Comparison of ENCODE assay signal across 23 mouse cellular contexts in genomic region chr2:118697311-118697877, GRCm38 (mm10). TPM values are rescaled to one million over a fixed set of nuclear protein-coding genes. Genes with fewer than 3 reads are reported as not detected.
A peak's percentile ranks its signal among the peaks of the same experiment; 100 is the strongest.
DNase-seq lines count a peak whose midpoint lies in the region; ATAC-seq lines count a peak whose summit lies in the region.
"Had no signal": no experiment of that assay in that cellular context is flagged by ENCODE, and none has a peak within 500 bp of the region (broad histone marks: within the 10 kb centered on the region; RNA-seq: fewer than 3 reads in every experiment).

No protein-coding gene starts in this region.

- DNase-seq in heart, adult 11 months: peak; percentile 87
- DNase-seq in heart, postnatal 14 days: no peak
- DNase-seq in 3T3-L1 (ENCODE audit: low read depth, low spot score) (peak; percentile 58), NIH3T3 (ENCODE audit: low read depth) (peak; percentile 69)
- no peak for DNase-seq in kidney, adult 8-10 months
- DNase-seq: cerebellum, adult 11 months; embryo, embryonic 11 days; gastrocnemius, postnatal 25 days; right cerebral cortex, postnatal 4 days had no signal

- no peaks in the 10 kb centered on the region for H3K9me3 ChIP-seq in heart, embryonic 11.5 days (replicated peaks; ENCODE audit: control insufficient read depth, low read length)
- no peaks in the 10 kb centered on the region for H3K9me3 ChIP-seq in heart, embryonic 16.5 days (replicated peaks; ENCODE audit: control insufficient read depth, low read length)
- H3K9me3 ChIP-seq in hindbrain, embryonic 12.5 days (replicated peaks): no peaks in the 10 kb centered on the region
- H3K9me3 ChIP-seq: forebrain, embryonic 13.5 days; hindbrain, embryonic 10.5 days; limb, embryonic 13.5 days; lung, embryonic 15.5 days; midbrain, embryonic 10.5 days had no signal

- peaks cover 21% of the 10 kb centered on the region for H3K4me1 ChIP-seq in heart, embryonic 11.5 days (ENCODE audit: control insufficient read depth, insufficient read depth, low read length)
- H3K4me1 ChIP-seq in heart, embryonic 16.5 days (ENCODE audit: control insufficient read depth, insufficient read depth, low read length): peaks cover 46% of the 10 kb centered on the region
- H3K4me1 ChIP-seq in hindbrain, embryonic 12.5 days: peaks cover 14% of the 10 kb centered on the region

- no peak overlapping the region for H3K4me3 ChIP-seq in heart, embryonic 11.5 days (ENCODE audit: low read depth, low read length)
- no peak overlapping the region for H3K4me3 ChIP-seq in heart, embryonic 16.5 days (ENCODE audit: low read length)
- no peak overlapping the region for H3K4me3 ChIP-seq in hindbrain, embryonic 12.5 days
- H3K4me3 ChIP-seq: forebrain, embryonic 13.5 days; hindbrain, embryonic 10.5 days; limb, embryonic 13.5 days; lung, embryonic 15.5 days; midbrain, embryonic 10.5 days had no signal

- peaks cover 74% of the 10 kb centered on the region for H3K27me3 ChIP-seq in heart, embryonic 11.5 days (ENCODE audit: control insufficient read depth, insufficient read depth, low read length)
- H3K27me3 ChIP-seq in heart, embryonic 16.5 days (ENCODE audit: control insufficient read depth, insufficient read depth, low read length): peaks cover 16% of the 10 kb centered on the region
- H3K27me3 ChIP-seq in hindbrain, embryonic 12.5 days: peaks cover 70% of the 10 kb centered on the region

- intact Hi-C loops in heart, postnatal 14 days (cut with DNase I): loop anchor here (5.0 kb wide), 1 partner anchor 150 kb away; the partner anchor contains the start of gene Bmf

- no peak for ATAC-seq in heart, embryonic 11.5 days (replicated peaks; ENCODE audit: insufficient number of reproducible peaks, low FRiP score, low TSS enrichment)
- no peak for ATAC-seq in heart, embryonic 16.5 days (replicated peaks; ENCODE audit: extremely low read depth, insufficient read depth, low FRiP score)
- no peak for ATAC-seq in hindbrain, embryonic 12.5 days (ENCODE audit: low FRiP score)
- ATAC-seq: forebrain, embryonic 13.5 days; hindbrain, embryonic 16.5 days; midbrain, embryonic 16.5 days had no signal

- WGBS in heart, embryonic 11.5 days (ENCODE audit: insufficient replicate concordance): 31% methylated on average over 5 of the region's 5 CpGs
- whole genome bisulfite sequencing in heart, embryonic 16.5 days: 25% methylated on average over 5 of the region's 5 CpGs
- 46% methylated on average over 5 of the region's 5 CpGs for WGBS in hindbrain, embryonic 12.5 days

- no peak overlapping the region for H3K4me2 ChIP-seq in heart, embryonic 11.5 days
- H3K4me2 ChIP-seq in heart, embryonic 16.5 days (ENCODE audit: low read depth, low read length): no peak overlapping the region
- H3K4me2 ChIP-seq in hindbrain, embryonic 12.5 days (replicated peaks): no peak overlapping the region
- H3K4me2 ChIP-seq: forebrain, embryonic 13.5 days; limb, embryonic 13.5 days; liver, embryonic 11.5 days had no signal

- no peak overlapping the region for H3K27ac ChIP-seq in heart, embryonic 11.5 days (ENCODE audit: low read depth, low read length)
- H3K27ac ChIP-seq in heart, embryonic 16.5 days (ENCODE audit: low read length): peak overlapping the region; percentile 37
- H3K27ac ChIP-seq in hindbrain, embryonic 12.5 days: no peak overlapping the region
- H3K27ac ChIP-seq: forebrain, embryonic 13.5 days; hindbrain, embryonic 10.5 days; kidney, postnatal 0 days; limb, embryonic 13.5 days; lung, embryonic 15.5 days; midbrain, embryonic 10.5 days had no signal

- no peaks in the 10 kb centered on the region for H3K36me3 ChIP-seq in heart, embryonic 11.5 days (ENCODE audit: control insufficient read depth, insufficient read depth, low read length)
- H3K36me3 ChIP-seq in heart, embryonic 16.5 days (ENCODE audit: control insufficient read depth, insufficient read depth): no peaks in the 10 kb centered on the region
- no peaks in the 10 kb centered on the region for H3K36me3 ChIP-seq in hindbrain, embryonic 12.5 days
- H3K36me3 ChIP-seq: hindbrain, embryonic 10.5 days; limb, embryonic 13.5 days; lung, embryonic 15.5 days; midbrain, embryonic 10.5 days had no signal

- H3K9ac ChIP-seq in heart, embryonic 11.5 days (ENCODE audit: low read depth, low read length): no peak overlapping the region
- 0 out of 2 replicates have a peak overlapping the region, but pooled peaks have one; percentile 30 for H3K9ac ChIP-seq in heart, embryonic 16.5 days (ENCODE audit: low read length)
- no peak overlapping the region for H3K9ac ChIP-seq in hindbrain, embryonic 12.5 days
- H3K9ac ChIP-seq: forebrain, embryonic 13.5 days; limb, embryonic 13.5 days; lung, embryonic 15.5 days had no signal

RNA-seq across cellular contexts. Expression of gene Ankrd63, which starts 6.4 kb away (rescaled TPM):
- polyA plus RNA-seq in heart, embryonic 11.5 days (2014; fragmentation: Nextera tagmentation; extraction: Ambion mirVana): 0.66 and 0.80 TPM in 2 replicates
- polyA plus RNA-seq in heart, embryonic 16.5 days (2015; fragmentation: Nextera tagmentation; extraction: Ambion mirVana): 2.8 and 3.1 TPM in 2 replicates
- 1 to 10 TPM; 1.7 to 2.8 TPM for total RNA-seq in heart, postnatal 14 days (2021)
- polyA plus RNA-seq in hindbrain, embryonic 12.5 days (2016; fragmentation: Nextera tagmentation; extraction: Ambion mirVana): not detected in 2 replicates
- total RNA-seq: gastrocnemius, postnatal 25 days had no signal
- polyA plus RNA-seq: G1E; hindbrain, embryonic 10.5 days; liver, embryonic 11.5 days; midbrain, embryonic 10.5 days; midbrain, embryonic 16.5 days; neural tube, embryonic 11.5 days had no signal

RNA-seq across cellular contexts. Expression of gene Plcb2, which starts 30.8 kb away (rescaled TPM):
- 0.99 and 1.4 TPM in 2 replicates for polyA plus RNA-seq in heart, embryonic 11.5 days (2014; fragmentation: Nextera tagmentation; extraction: Ambion mirVana)
- polyA plus RNA-seq in heart, embryonic 16.5 days (2015; fragmentation: Nextera tagmentation; extraction: Ambion mirVana): 3.2 and 3.4 TPM in 2 replicates
- total RNA-seq in heart, postnatal 14 days (2021): 1 to 10 TPM; 2.4 to 2.7 TPM
- 0.44 and 0.59 TPM in 2 replicates for polyA plus RNA-seq in hindbrain, embryonic 12.5 days (2016; fragmentation: Nextera tagmentation; extraction: Ambion mirVana)

RNA-seq across cellular contexts. Expression of gene Pak6, which starts 34.3 kb away (rescaled TPM):
- 1.8 and 3.0 TPM in 2 replicates for polyA plus RNA-seq in heart, embryonic 11.5 days (2014; fragmentation: Nextera tagmentation; extraction: Ambion mirVana)
- polyA plus RNA-seq in heart, embryonic 16.5 days (2015; fragmentation: Nextera tagmentation; extraction: Ambion mirVana): 9.8 and 11.1 TPM in 2 replicates
- total RNA-seq in heart, postnatal 14 days (2021): 10 to 100 TPM in 1 of 2 experiments, 1 to 10 TPM in 1; 7.8 to 10.9 TPM
- 6.2 and 6.8 TPM in 2 replicates for polyA plus RNA-seq in hindbrain, embryonic 12.5 days (2016; fragmentation: Nextera tagmentation; extraction: Ambion mirVana)

RNA-seq across cellular contexts. Expression of gene Inafm2, which starts 48.2 kb away (rescaled TPM):
- polyA plus RNA-seq in heart, embryonic 11.5 days (2014; fragmentation: Nextera tagmentation; extraction: Ambion mirVana): 45.4 and 46.7 TPM in 2 replicates
- 45.2 and 47.3 TPM in 2 replicates for polyA plus RNA-seq in heart, embryonic 16.5 days (2015; fragmentation: Nextera tagmentation; extraction: Ambion mirVana)
- 10 to 100 TPM; 36.2 to 38.6 TPM for total RNA-seq in heart, postnatal 14 days (2021)
- 24.2 and 25.1 TPM in 2 replicates for polyA plus RNA-seq in hindbrain, embryonic 12.5 days (2016; fragmentation: Nextera tagmentation; extraction: Ambion mirVana)

Comparison
In these comparisons a context has a peak if more than half of its experiments do, and no peak if none do; other contexts are left out.
1. DNase-seq: peak in heart, adult 11 months (single experiment), 3T3-L1 (single experiment) and NIH3T3 (single experiment); none in heart, postnatal 14 days (0 of 2) and kidney, adult 8-10 months (0 of 2).